Mouse (Mus musculus) intestine, postnatal 0 days (tissue): ENCODE measurements around the gene Csnk1g1. TPM values are rescaled to one million over a fixed set of nuclear protein-coding genes. Genes with fewer than 3 reads are reported as not detected.

Experiments
- ATAC-seq: fragments of 200-750 bp; cut with Nextera tagmentation; 2 replicates; pipeline ENCODE4 v1.8.0; 2017; ENCODE audit warnings: mild to moderate bottlenecking, moderate TSS enrichment, moderate library complexity
- H3K27ac ChIP-seq: fragments of 300-500 bp; sonication (generic); 2 replicates; pipeline ENCODE4 v1.5.1; 2014; ENCODE audit warnings: mild to moderate bottlenecking, low read depth, low read length, moderate library complexity
- H3K27me3 ChIP-seq: fragments of 300-500 bp; sonication (generic); replicated peaks from 2 replicates; pipeline ENCODE4 v1.6.1; 2014; ENCODE audit warnings: low read length, mixed read lengths; ENCODE audit not compliant: control insufficient read depth, insufficient read depth
- H3K36me3 ChIP-seq: fragments of 300-500 bp; sonication (generic); 2 replicates; pipeline ENCODE4 v1.6.1; 2014; ENCODE audit warnings: mild to moderate bottlenecking, moderate library complexity; ENCODE audit not compliant: control insufficient read depth, insufficient read depth
- H3K4me1 ChIP-seq: fragments of 300-500 bp; sonication (generic); replicated peaks from 2 replicates; pipeline ENCODE4 v1.6.1; 2014; ENCODE audit warnings: antibody characterized with exemption, low read length, mixed read lengths; ENCODE audit not compliant: control insufficient read depth, insufficient read depth
- H3K4me2 ChIP-seq: fragments of 300-500 bp; sonication (generic); replicated peaks from 2 replicates; pipeline ENCODE4 v1.6.1; 2014; ENCODE audit warnings: low read depth, mild to moderate bottlenecking, moderate library complexity
- H3K4me3 ChIP-seq: fragments of 300-500 bp; sonication (generic); 2 replicates; pipeline ENCODE4 v1.5.1; 2014; ENCODE audit warnings: low read depth, low read length
- H3K9ac ChIP-seq: fragments of 300-500 bp; sonication (generic); 2 replicates; pipeline ENCODE4 v1.6.1; 2014; ENCODE audit warnings: mild to moderate bottlenecking, low read depth, low read length
- H3K9me3 ChIP-seq: fragments of 300-500 bp; sonication (generic); 2 replicates; pipeline ENCODE4 v1.6.1; 2016; ENCODE audit warnings: mixed run types; ENCODE audit not compliant: control insufficient read depth
- CTCF ChIP-seq: sonication (generic); IDR thresholded peaks from 2 replicates; pipeline ENCODE4 v1.5.1; 2016; ENCODE audit warnings: low read depth, mild to moderate bottlenecking, control low read depth, antibody characterized with exemption, moderate library complexity
- WGBS: fragments of 180-500 bp; shearing (Covaris S2); extraction: QIAGEN DNeasy Blood & Tissue Kit; methylation state at CpG from one replicate; pipeline ENCODE4 v1.1.7; 2014; 5-methylcytosine and 5-hydroxymethylcytosine counted together
- polyA plus RNA-seq: library from polyadenylated mRNA; unstranded; fragments of >200 nt; fragmentation: Nextera tagmentation; extraction: Ambion mirVana; gene quantifications from 2 replicates; pipeline ENCODE4 v1.2.1, GENCODE M21; 2015

Csnk1g1 gene
- polyA plus RNA-seq, 1 experiment from 2014 or later, result 5.7 TPM

GRCm38 (mm10) chr9:66078493-66078892 is 169.8 kb downstream of the Csnk1g1 start:
- Histone ChIP-seq H3K4me3 (no peak overlapping the region), H3K4me2 (peak overlapping the region; percentile 37), H3K9me3 (no peaks in the 10 kb centered on the region), H3K36me3 (no peaks in the 10 kb centered on the region), H3K9ac (no peak overlapping the region), H3K27ac (no peak overlapping the region), H3K27me3 (no peaks in the 10 kb centered on the region), H3K4me1 (0 out of 2 replicates have a peak, but pooled peaks cover 2% of the 10 kb centered on the region)
- TF ChIP-seq CTCF, result no peak
- ATAC-seq, result no peak
- 11% methylated on average over 14 of the region's 14 CpGs for WGBS

- Histone ChIP-seq H3K4me1 (0 out of 2 replicates have a peak, but pooled peaks cover 2% of the 10 kb centered on the region), H3K36me3 (no peaks in the 10 kb centered on the region), H3K9me3 (no peaks in the 10 kb centered on the region), H3K27ac (no peak overlapping the region), H3K27me3 (no peaks in the 10 kb centered on the region), H3K4me3 (no peak overlapping the region), H3K4me2 (no peak overlapping the region), H3K9ac (no peak overlapping the region)
- ATAC-seq, result no peak
- no peak for TF ChIP-seq CTCF
- WGBS, result 60% methylated on average over 3 of the region's 3 CpGs
These were observed 172.2 kb downstream of the Csnk1g1 start for GRCm38 (mm10) chr9:66080804-66081459.

GRCm38 (mm10) chr9:66081999-66082398 is 173.3 kb downstream of the Csnk1g1 start:
- WGBS, result 55% methylated on average over 4 of the region's 4 CpGs
- Histone ChIP-seq H3K9me3 (no peaks in the 10 kb centered on the region), H3K36me3 (peaks cover 6% of the 10 kb centered on the region), H3K4me3 (no peak overlapping the region), H3K27me3 (no peaks in the 10 kb centered on the region), H3K4me2 (no peak overlapping the region), H3K27ac (no peak overlapping the region), H3K9ac (no peak overlapping the region), H3K4me1 (0 out of 2 replicates have a peak, but pooled peaks cover 2% of the 10 kb centered on the region)
- TF ChIP-seq CTCF, result no peak
- ATAC-seq, result no peak

DNA sequence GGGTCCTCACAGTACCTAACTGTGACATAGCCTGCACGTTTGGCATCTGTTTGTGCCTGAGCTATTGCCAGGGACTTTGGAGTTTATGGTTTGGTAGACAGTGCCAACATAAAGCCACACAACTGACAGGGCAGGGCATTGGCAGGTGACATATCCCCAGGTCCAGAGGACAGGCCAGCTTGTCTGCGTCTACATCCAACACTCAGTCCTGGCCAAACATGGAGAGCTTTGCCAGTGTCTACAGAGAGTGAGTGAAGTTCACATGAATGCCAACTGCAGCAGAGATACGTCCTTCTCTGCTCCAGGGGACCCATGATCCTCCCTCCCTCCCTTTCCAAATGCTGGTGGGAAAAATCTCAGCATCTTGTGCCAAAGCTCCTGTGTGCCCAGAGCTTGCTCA is 175.4 kb downstream of the Csnk1g1 start:
- Histone ChIP-seq H3K27ac (no peak overlapping the region), H3K4me2 (no peak overlapping the region), H3K9ac (no peak overlapping the region), H3K27me3 (no peaks in the 10 kb centered on the region), H3K36me3 (peaks cover 28% of the 10 kb centered on the region), H3K4me1 (0 out of 2 replicates have a peak, but pooled peaks cover 2% of the 10 kb centered on the region), H3K9me3 (no peaks in the 10 kb centered on the region), H3K4me3 (no peak overlapping the region)
- no peak for ATAC-seq
- TF ChIP-seq CTCF, result no peak
- 94% methylated on average over 3 of the region's 3 CpGs for WGBS

- H3K4me1 ChIP-seq, result 0 out of 2 replicates have a peak, but pooled peaks cover 3% of the 10 kb centered on the region
- no peak for TF ChIP-seq CTCF
- no peak overlapping the region for H3K9ac ChIP-seq
- no peak for ATAC-seq
- no peak overlapping the region for H3K27ac ChIP-seq
- H3K27me3 ChIP-seq, result no peaks in the 10 kb centered on the region
- no peak overlapping the region for H3K4me2 ChIP-seq
- peaks cover 50% of the 10 kb centered on the region for H3K36me3 ChIP-seq
- H3K9me3 ChIP-seq, result no peaks in the 10 kb centered on the region
- WGBS, result 96% methylated on average over 7 of the region's 7 CpGs
- no peak overlapping the region for H3K4me3 ChIP-seq
These were observed 178.3 kb downstream of the Csnk1g1 start for GRCm38 (mm10) chr9:66087062-66087461.

GRCm38 (mm10) chr9:66088411-66088810 is 179.7 kb downstream of the Csnk1g1 start:
- Histone ChIP-seq H3K9me3 (no peaks in the 10 kb centered on the region), H3K36me3 (peaks cover 61% of the 10 kb centered on the region), H3K4me3 (no peak overlapping the region), H3K27ac (no peak overlapping the region; the same call in 1 of the 2 replicates), H3K9ac (no peak overlapping the region), H3K27me3 (no peaks in the 10 kb centered on the region), H3K4me1 (0 out of 2 replicates have a peak, but pooled peaks cover 6% of the 10 kb centered on the region), H3K4me2 (no peak overlapping the region)
- WGBS, result 32% methylated on average over 4 of the region's 4 CpGs
- ATAC-seq, result 0 out of 2 replicates have a peak, but pooled peaks have one; percentile 9
- peak; percentile 89 for TF ChIP-seq CTCF
